Mouse (Mus musculus) heart, adult 2 months (tissue): ENCODE results near the gene Efna3.

ENCODE experiments used
- CTCF ChIP-seq: fragments of 200-600 bp; IDR thresholded peaks from 2 replicates; pipeline ENCODE4 v1.8.1; 2022; ENCODE audit warnings: antibody characterized with exemption, mild to moderate bottlenecking, moderate library complexity
- EP300 ChIP-seq: fragments of 200-500 bp; IDR thresholded peaks from 2 replicates; pipeline ENCODE4 v1.6.1; 2011; ENCODE audit warnings: low read depth, low read length, control low read depth; ENCODE audit not compliant: insufficient read depth
- POLR2A ChIP-seq: fragments of 200-500 bp; IDR thresholded peaks from 2 replicates; pipeline ENCODE4 v1.6.1; 2011; ENCODE audit warnings: mild to moderate bottlenecking, low read depth, low read length, control low read depth; ENCODE audit not compliant: insufficient read depth

GRCm38 (mm10) chr3:89347916-89348315, 25.2 kb upstream of the Efna3 start:
- TF ChIP-seq EP300 = peak; percentile 77
- 0 out of 2 replicates have a peak, but pooled peaks have one; percentile 24 for TF ChIP-seq POLR2A
- no peak for TF ChIP-seq CTCF
